9 mouse cellular contexts compared by ENCODE assay signal in the genomic region with DNA sequence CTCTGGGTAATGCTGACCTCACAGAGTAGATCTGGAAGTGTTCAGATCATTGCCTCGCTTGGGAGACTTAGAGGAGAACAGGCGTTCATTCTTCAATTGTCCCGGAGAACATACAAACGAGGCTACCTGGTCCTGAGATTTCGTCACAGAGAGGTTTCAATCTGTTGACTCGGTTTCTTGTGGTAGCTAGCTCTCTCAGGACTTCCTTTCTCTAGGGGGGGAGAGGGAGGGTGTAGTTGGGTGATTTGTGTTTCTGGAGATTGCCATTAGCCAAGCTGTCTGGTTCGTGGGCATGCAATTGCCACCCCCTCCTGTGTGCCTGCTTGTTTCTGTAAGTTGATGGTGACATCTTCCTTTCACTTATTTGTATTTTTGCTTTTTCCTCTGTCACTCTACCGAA.
DNase-seq lines count a peak whose midpoint lies in the region; ATAC-seq and TF ChIP-seq lines count a peak whose summit lies in the region.
"Had no signal": no experiment of that assay in that cellular context is flagged by ENCODE, and none has a peak within 500 bp of the region (broad histone marks: within the 10 kb centered on the region; RNA-seq: fewer than 3 reads in every experiment).

No protein-coding gene starts in this region.

- H3K27ac ChIP-seq in heart, adult 2 months = peak overlapping the region; percentile 73
- no peak overlapping the region for H3K27ac ChIP-seq in heart, embryonic 11.5 days (ENCODE audit: low read depth, low read length)
- peak overlapping the region; percentile 81; the same call in 1 of the 2 replicates for H3K27ac ChIP-seq in lung, postnatal 0 days (ENCODE audit: low read length)
- H3K27ac ChIP-seq in limb, embryonic 10.5 days = peak overlapping the region; percentile 82
- H3K27ac ChIP-seq in olfactory bulb, adult 2 months (ENCODE audit: insufficient read depth, low read depth, low read length) = peak overlapping the region; percentile 19; the same call in 1 of the 2 replicates

- H3K9ac ChIP-seq in heart, adult 2 months (ENCODE audit: low read depth, low read length) = no peak overlapping the region
- H3K9ac ChIP-seq in heart, embryonic 11.5 days (ENCODE audit: low read depth, low read length) = no peak overlapping the region
- H3K9ac ChIP-seq in lung, postnatal 0 days (replicated peaks; ENCODE audit: low read depth) = no peak overlapping the region

- WGBS in heart, adult 2 months = 81% methylated on average over 8 of the region's 8 CpGs
- WGBS in heart, embryonic 11.5 days (ENCODE audit: insufficient replicate concordance) = 70% methylated on average over 8 of the region's 8 CpGs
- WGBS in lung, postnatal 0 days = 63% methylated on average over 8 of the region's 8 CpGs
- WGBS in lung, adult 2 months = 66% methylated on average over 8 of the region's 8 CpGs
- WGBS in limb, embryonic 10.5 days = 82% methylated on average over 8 of the region's 8 CpGs
- WGBS in olfactory bulb, adult 2 months = 91% methylated on average over 8 of the region's 8 CpGs

- no peaks in the 10 kb centered on the region for H3K79me2 ChIP-seq in heart, adult 2 months (replicated peaks; ENCODE audit: control insufficient read depth, insufficient read depth, low read length)

- no peak overlapping the region for H3K4me2 ChIP-seq in heart, embryonic 11.5 days
- H3K4me2 ChIP-seq in lung, postnatal 0 days (replicated peaks; ENCODE audit: low read depth, low read length) = no peak overlapping the region

- no peaks in the 10 kb centered on the region for H3K27me3 ChIP-seq in heart, adult 2 months (ENCODE audit: control insufficient read depth, insufficient read depth, low read length)
- H3K27me3 ChIP-seq in heart, embryonic 11.5 days (ENCODE audit: control insufficient read depth, insufficient read depth, low read length) = no peaks in the 10 kb centered on the region
- H3K27me3 ChIP-seq in lung, postnatal 0 days (replicated peaks; ENCODE audit: insufficient read depth, low read length) = no peaks in the 10 kb centered on the region
- H3K27me3 ChIP-seq in limb, embryonic 10.5 days (ENCODE audit: low read depth, poor library complexity, severe bottlenecking) = no peaks in the 10 kb centered on the region

- TF ChIP-seq POLR2A in heart, adult 2 months (IDR thresholded peaks at IDR 0.05; ENCODE audit: insufficient read depth, low read depth, low read length) = no peak
- no peak for TF ChIP-seq POLR2A in lung, adult 2 months (IDR thresholded peaks at IDR 0.05; ENCODE audit: borderline replicate concordance, extremely low read depth, low read depth, low read length)
- TF ChIP-seq POLR2A in olfactory bulb, adult 2 months (IDR thresholded peaks at IDR 0.05; ENCODE audit: insufficient read depth, low read depth, low read length) = no peak

- H3K9me3 ChIP-seq in heart, embryonic 11.5 days (replicated peaks; ENCODE audit: control insufficient read depth, low read length) = no peaks in the 10 kb centered on the region
- H3K9me3 ChIP-seq in lung, postnatal 0 days (ENCODE audit: low read length) = no peaks in the 10 kb centered on the region
- H3K9me3 ChIP-seq in limb, embryonic 10.5 days (replicated peaks) = no peaks in the 10 kb centered on the region

- H3K4me1 ChIP-seq in heart, adult 2 months (ENCODE audit: control insufficient read depth, insufficient read depth, low read length) = peaks cover 27% of the 10 kb centered on the region
- H3K4me1 ChIP-seq in heart, embryonic 11.5 days (ENCODE audit: control insufficient read depth, insufficient read depth, low read length) = peaks cover 17% of the 10 kb centered on the region; the same call in 1 of the 2 replicates
- H3K4me1 ChIP-seq in lung, postnatal 0 days (ENCODE audit: insufficient read depth, low read depth, low read length) = peaks cover 18% of the 10 kb centered on the region; the same call in 1 of the 2 replicates
- H3K4me1 ChIP-seq in lung, adult 2 months (ENCODE audit: control insufficient read depth, insufficient read depth, low read length) = peaks cover 34% of the 10 kb centered on the region
- peaks cover 60% of the 10 kb centered on the region for H3K4me1 ChIP-seq in limb, embryonic 10.5 days
- peaks cover 17% of the 10 kb centered on the region for H3K4me1 ChIP-seq in olfactory bulb, adult 2 months (ENCODE audit: control insufficient read depth, insufficient read depth, low read length)

- TF ChIP-seq EP300 in heart, adult 2 months (IDR thresholded peaks at IDR 0.05; ENCODE audit: insufficient read depth, low read depth, low read length) = no peak
- no peak for TF ChIP-seq EP300 in lung, postnatal 0 days (IDR thresholded peaks at IDR 0.05)

- no peak for TF ChIP-seq CTCF in heart, adult 2 months (IDR thresholded peaks at IDR 0.05)
- TF ChIP-seq CTCF in lung, postnatal 0 days (IDR thresholded peaks at IDR 0.05) = no peak
- TF ChIP-seq CTCF in lung, adult 2 months (IDR thresholded peaks at IDR 0.05; ENCODE audit: insufficient read depth, low read length) = no peak
- no peak for TF ChIP-seq CTCF in olfactory bulb, adult 2 months (IDR thresholded peaks at IDR 0.05; ENCODE audit: insufficient read depth, low read depth, low read length)

- intact Hi-C loops in heart, adult 2 months (cut with DNase I) = no loop called here

- peaks cover 2% of the 10 kb centered on the region; the same call in 1 of the 2 replicates for H3K36me3 ChIP-seq in heart, adult 2 months (ENCODE audit: control insufficient read depth, insufficient read depth, low read length)
- no peaks in the 10 kb centered on the region for H3K36me3 ChIP-seq in heart, embryonic 11.5 days (ENCODE audit: control insufficient read depth, insufficient read depth, low read length)
- H3K36me3 ChIP-seq in lung, postnatal 0 days (ENCODE audit: insufficient read depth, low read length) = no peaks in the 10 kb centered on the region
- no peaks in the 10 kb centered on the region for H3K36me3 ChIP-seq in limb, embryonic 10.5 days

- DNase-seq in heart, adult 2 months = peak in 1 of 2 experiments; percentile 17
- no peak for DNase-seq in lung, postnatal 0 days (ENCODE audit: low spot score)
- no peak for DNase-seq in lung, adult 2 months
- DNase-seq in limb, embryonic 10.5 days (ENCODE audit: low spot score) = no peak
- DNase-seq in left cerebral cortex, adult 8-10 months (ENCODE audit: low spot score in 2 of 2) = no peak
- DNase-seq: heart, postnatal 36 days had no signal

- no peak overlapping the region for H3K4me3 ChIP-seq in heart, adult 2 months
- H3K4me3 ChIP-seq in heart, embryonic 11.5 days (ENCODE audit: low read depth, low read length) = no peak overlapping the region
- H3K4me3 ChIP-seq in lung, postnatal 0 days (ENCODE audit: low read depth, low read length) = no peak overlapping the region
- H3K4me3 ChIP-seq in lung, adult 2 months (replicated peaks; ENCODE audit: extremely low read depth, low read depth, low read length) = no peak overlapping the region
- no peak overlapping the region for H3K4me3 ChIP-seq in limb, embryonic 10.5 days
- H3K4me3 ChIP-seq in olfactory bulb, adult 2 months (ENCODE audit: insufficient read depth, low read depth, low read length) = no peak overlapping the region

- no peak for ATAC-seq in heart, embryonic 11.5 days (replicated peaks; ENCODE audit: insufficient number of reproducible peaks, low FRiP score, low TSS enrichment)
- ATAC-seq in lung, postnatal 0 days = no peak
- ATAC-seq in inflammation-experienced regulatory T-cells, adult 6 months = no peak
